Mouse (Mus musculus) neural tube, embryonic 12.5 days (tissue): ENCODE data around the gene Mesp2. TPM values are rescaled to one million over a fixed set of nuclear protein-coding genes. Genes with fewer than 3 reads are reported as not detected.

Experiments
- ATAC-seq: fragments of 200-750 bp; cut with Nextera tagmentation; 2 replicates; pipeline ENCODE4 v1.8.0; 2017; ENCODE audit warnings: low read depth, mild to moderate bottlenecking, moderate TSS enrichment, moderate library complexity; ENCODE audit not compliant: low FRiP score
- H3K27ac ChIP-seq: fragments of 300-500 bp; sonication (generic); 2 replicates; pipeline ENCODE4 v1.5.1; 2016
- H3K27me3 ChIP-seq: fragments of 300-500 bp; sonication (generic); replicated peaks from 2 replicates; pipeline ENCODE4 v1.6.1; 2016; ENCODE audit warnings: mild to moderate bottlenecking
- H3K36me3 ChIP-seq: fragments of 300-500 bp; sonication (generic); 2 replicates; pipeline ENCODE4 v1.6.1; 2016; ENCODE audit warnings: mild to moderate bottlenecking
- H3K4me1 ChIP-seq: fragments of 300-500 bp; sonication (generic); 2 replicates; pipeline ENCODE4 v1.6.1; 2016
- H3K4me2 ChIP-seq: fragments of 300-500 bp; sonication (generic); replicated peaks from 2 replicates; pipeline ENCODE4 v1.6.1; 2016; ENCODE audit warnings: mild to moderate bottlenecking
- H3K4me3 ChIP-seq: fragments of 300-500 bp; sonication (generic); 2 replicates; pipeline ENCODE4 v1.5.1; 2016
- H3K9ac ChIP-seq: fragments of 300-500 bp; sonication (generic); 2 replicates; pipeline ENCODE4 v1.6.1; 2016; ENCODE audit warnings: mild to moderate bottlenecking
- H3K9me3 ChIP-seq: fragments of 300-500 bp; sonication (generic); 2 replicates; pipeline ENCODE4 v1.6.1; 2016; ENCODE audit warnings: mild to moderate bottlenecking
- WGBS: fragments of 180-500 bp; shearing (Covaris S2); methylation state at CpG from one replicate; pipeline ENCODE4 v1.1.7; 2016; 5-methylcytosine and 5-hydroxymethylcytosine counted together
- polyA plus RNA-seq: library from polyadenylated mRNA; unstranded; fragments of >200 nt; fragmentation: Nextera tagmentation; extraction: Ambion mirVana; gene quantifications from 2 replicates; pipeline ENCODE4 v1.2.1, GENCODE M21; 2016

Mesp2 gene
- polyA plus RNA-seq, 1 experiment from 2014 or later: 0.44 TPM

DNA sequence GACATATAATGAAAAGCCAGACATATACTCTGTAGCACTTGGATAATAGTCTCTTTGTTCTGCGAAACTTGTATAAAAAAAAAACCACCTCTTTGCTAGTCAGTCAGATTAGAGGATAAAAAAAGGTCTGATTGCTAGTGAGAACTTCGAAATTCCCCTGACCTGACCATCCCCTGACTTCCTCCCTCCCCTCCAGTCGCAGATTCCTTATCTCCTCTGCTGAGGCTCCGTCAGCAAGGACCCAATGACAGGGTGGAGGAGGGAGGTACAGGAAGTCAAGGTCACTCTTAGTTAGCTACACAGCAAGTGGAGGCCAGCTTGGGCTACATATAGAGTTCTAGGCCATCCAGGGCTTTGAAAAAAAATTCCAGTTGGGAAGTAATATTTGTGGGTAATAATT is 9.0 kb downstream of the Mesp2 start:
- ATAC-seq: no peak
- H3K4me2 ChIP-seq: no peak overlapping the region

DNA sequence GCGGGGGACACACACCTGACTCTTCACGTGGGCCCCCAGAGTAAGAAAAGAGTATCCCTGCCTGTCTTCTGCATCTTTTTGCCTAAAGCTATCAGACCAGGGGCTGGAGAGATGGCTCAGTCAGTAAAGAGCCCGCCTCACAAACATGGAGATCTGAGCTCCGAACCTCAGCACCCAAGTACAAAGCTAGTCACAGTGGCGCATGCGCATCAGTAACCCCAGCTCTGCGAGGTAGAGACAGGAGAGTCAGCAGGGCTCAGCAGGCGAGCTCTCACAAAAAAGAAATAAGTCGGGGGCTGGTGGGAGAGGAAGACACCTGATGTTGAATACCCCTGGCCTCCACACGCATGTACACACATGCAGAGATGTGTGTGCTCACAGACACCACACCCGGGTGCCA is 9.5 kb downstream of the Mesp2 start:
- WGBS: 54% methylated on average over 11 of the region's 11 CpGs
- no peak for ATAC-seq

More for the DNA sequence above, 9.0 kb downstream of the Mesp2 start:
- Histone ChIP-seq H3K27ac (no peak overlapping the region), H3K27me3 (0 out of 2 replicates have a peak, but pooled peaks cover 6% of the 10 kb centered on the region), H3K36me3 (no peaks in the 10 kb centered on the region), H3K4me3 (no peak overlapping the region), H3K9me3 (no peaks in the 10 kb centered on the region), H3K4me1 (no peaks in the 10 kb centered on the region), H3K9ac (no peak overlapping the region)
- WGBS: 56% methylated on average over 4 of the region's 4 CpGs

GRCm38 (mm10) chr7:79822092-79822695 is 11.7 kb downstream of the Mesp2 start:
- Histone ChIP-seq H3K4me1 (no peaks in the 10 kb centered on the region), H3K9me3 (no peaks in the 10 kb centered on the region), H3K4me2 (no peak overlapping the region), H3K36me3 (no peaks in the 10 kb centered on the region), H3K4me3 (no peak overlapping the region), H3K27me3 (0 out of 2 replicates have a peak, but pooled peaks cover 6% of the 10 kb centered on the region), H3K9ac (no peak overlapping the region), H3K27ac (no peak overlapping the region)
- WGBS: 84% methylated on average over 12 of the region's 12 CpGs
- no peak for ATAC-seq

More for the DNA sequence above, 9.5 kb downstream of the Mesp2 start:
- Histone ChIP-seq H3K27me3 (0 out of 2 replicates have a peak, but pooled peaks cover 6% of the 10 kb centered on the region), H3K4me2 (no peak overlapping the region), H3K4me3 (no peak overlapping the region), H3K9me3 (no peaks in the 10 kb centered on the region), H3K4me1 (no peaks in the 10 kb centered on the region), H3K36me3 (no peaks in the 10 kb centered on the region), H3K27ac (no peak overlapping the region), H3K9ac (no peak overlapping the region)

GRCm38 (mm10) chr7:79828341-79828740 is 17.8 kb downstream of the Mesp2 start:
- H3K9ac ChIP-seq: no peak overlapping the region
- ATAC-seq: no peak
- no peak overlapping the region for H3K4me2 ChIP-seq
- no peak overlapping the region for H3K4me3 ChIP-seq
- 77% methylated on average over 3 of the region's 3 CpGs for WGBS
- H3K36me3 ChIP-seq: no peaks in the 10 kb centered on the region
- no peaks in the 10 kb centered on the region for H3K4me1 ChIP-seq
- H3K27me3 ChIP-seq: no peaks in the 10 kb centered on the region
- H3K9me3 ChIP-seq: no peaks in the 10 kb centered on the region
- H3K27ac ChIP-seq: no peak overlapping the region

- H3K27me3 ChIP-seq: no peaks in the 10 kb centered on the region
- H3K4me3 ChIP-seq: no peak overlapping the region
- no peak overlapping the region for H3K9ac ChIP-seq
- no peak for ATAC-seq
- no peaks in the 10 kb centered on the region for H3K36me3 ChIP-seq
- no peaks in the 10 kb centered on the region for H3K9me3 ChIP-seq
- H3K4me1 ChIP-seq: no peaks in the 10 kb centered on the region
- 65% methylated on average over 6 of the region's 6 CpGs for WGBS
- no peak overlapping the region for H3K4me2 ChIP-seq
- no peak overlapping the region for H3K27ac ChIP-seq
Observed at GRCm38 (mm10) chr7:79831145-79831544, 20.6 kb downstream of the Mesp2 start.

GRCm38 (mm10) chr7:79831585-79831984 is 21.1 kb downstream of the Mesp2 start:
- H3K27ac ChIP-seq: no peak overlapping the region
- no peaks in the 10 kb centered on the region for H3K27me3 ChIP-seq
- no peak for ATAC-seq
- no peaks in the 10 kb centered on the region for H3K4me1 ChIP-seq
- H3K4me3 ChIP-seq: no peak overlapping the region
- no peaks in the 10 kb centered on the region for H3K36me3 ChIP-seq
- 86% methylated on average over 6 of the region's 6 CpGs for WGBS
- H3K9me3 ChIP-seq: no peaks in the 10 kb centered on the region
- no peak overlapping the region for H3K9ac ChIP-seq
- H3K4me2 ChIP-seq: no peak overlapping the region

GRCm38 (mm10) chr7:79832980-79833379 is 22.5 kb downstream of the Mesp2 start:
- no peaks in the 10 kb centered on the region for H3K9me3 ChIP-seq
- H3K27me3 ChIP-seq: no peaks in the 10 kb centered on the region
- H3K4me3 ChIP-seq: no peak overlapping the region
- no peak overlapping the region for H3K27ac ChIP-seq
- no peaks in the 10 kb centered on the region for H3K4me1 ChIP-seq
- H3K36me3 ChIP-seq: no peaks in the 10 kb centered on the region
- no peak for ATAC-seq
- no peak overlapping the region for H3K4me2 ChIP-seq
- H3K9ac ChIP-seq: no peak overlapping the region

DNA sequence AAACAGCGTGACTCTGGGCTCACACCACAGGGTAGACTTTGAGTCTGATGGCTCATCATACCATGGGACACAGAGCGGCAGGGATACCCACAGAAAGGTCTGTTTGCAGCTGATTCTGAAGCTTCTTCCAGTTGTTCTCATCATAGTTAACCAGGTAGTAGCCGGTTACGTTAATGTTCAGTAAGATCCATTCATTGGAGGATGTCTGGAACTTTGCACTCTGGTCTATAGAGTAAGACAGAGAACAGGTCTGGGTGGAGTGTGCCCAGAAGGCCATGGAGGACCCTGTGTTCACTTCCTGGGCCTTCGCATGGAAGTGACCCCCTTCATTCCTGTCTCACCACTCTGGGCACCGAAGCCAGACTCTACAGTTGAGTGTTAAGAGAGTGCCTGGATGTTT is 24.7 kb downstream of the Mesp2 start:
- Histone ChIP-seq H3K4me3 (no peak overlapping the region), H3K4me2 (no peak overlapping the region), H3K9ac (no peak overlapping the region), H3K4me1 (no peaks in the 10 kb centered on the region), H3K27me3 (no peaks in the 10 kb centered on the region), H3K27ac (no peak overlapping the region), H3K9me3 (no peaks in the 10 kb centered on the region), H3K36me3 (no peaks in the 10 kb centered on the region)
- WGBS: 95% methylated on average over 6 of the region's 6 CpGs
- ATAC-seq: no peak

GRCm38 (mm10) chr7:79837247-79837646 is 26.7 kb downstream of the Mesp2 start:
- H3K27ac ChIP-seq: no peak overlapping the region
- H3K9me3 ChIP-seq: no peaks in the 10 kb centered on the region
- no peak overlapping the region for H3K4me2 ChIP-seq
- H3K9ac ChIP-seq: no peak overlapping the region
- no peaks in the 10 kb centered on the region for H3K36me3 ChIP-seq
- no peaks in the 10 kb centered on the region for H3K27me3 ChIP-seq
- no peaks in the 10 kb centered on the region for H3K4me1 ChIP-seq
- no peak for ATAC-seq
- WGBS: 83% methylated on average over 2 of the region's 2 CpGs
- H3K4me3 ChIP-seq: no peak overlapping the region

DNA sequence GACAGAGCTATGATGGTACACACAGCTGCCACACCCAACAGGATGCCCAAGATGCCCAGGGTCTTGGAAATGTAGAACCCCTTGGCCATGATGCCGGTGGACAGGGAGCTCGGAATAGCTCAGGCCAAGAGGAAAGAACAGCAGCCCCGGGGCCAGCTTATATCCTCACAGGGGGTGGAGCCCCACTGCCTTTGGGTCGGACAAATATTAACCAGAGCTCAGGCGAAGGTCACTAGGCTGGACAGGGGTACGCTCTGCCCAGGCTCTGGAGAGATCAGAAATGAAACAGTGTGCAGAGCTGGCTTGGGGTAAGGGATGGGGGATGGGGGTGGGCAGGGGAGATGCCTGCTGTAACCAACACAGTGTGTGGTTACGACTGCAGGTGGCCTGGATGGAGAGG is 31.6 kb downstream of the Mesp2 start:
- WGBS: 48% methylated on average over 7 of the region's 7 CpGs
- no peak for ATAC-seq

GRCm38 (mm10) chr7:79844090-79844802 is 33.7 kb downstream of the Mesp2 start:
- ATAC-seq: no peak
- Histone ChIP-seq H3K36me3 (no peaks in the 10 kb centered on the region), H3K9ac (no peak overlapping the region), H3K27me3 (peaks cover 25% of the 10 kb centered on the region), H3K9me3 (no peaks in the 10 kb centered on the region), H3K4me3 (no peak overlapping the region), H3K27ac (no peak overlapping the region), H3K4me2 (no peak overlapping the region), H3K4me1 (peaks cover 8% of the 10 kb centered on the region; the same call in 1 of the 2 replicates)
- WGBS: 83% methylated on average over 8 of the region's 8 CpGs

More for the DNA sequence above, 31.6 kb downstream of the Mesp2 start:
- H3K4me2 ChIP-seq: no peak overlapping the region
- no peaks in the 10 kb centered on the region for H3K36me3 ChIP-seq
- peaks cover 9% of the 10 kb centered on the region for H3K27me3 ChIP-seq
- no peaks in the 10 kb centered on the region for H3K9me3 ChIP-seq
- H3K4me1 ChIP-seq: no peaks in the 10 kb centered on the region
- no peak overlapping the region for H3K4me3 ChIP-seq
- H3K9ac ChIP-seq: no peak overlapping the region
- H3K27ac ChIP-seq: no peak overlapping the region

- H3K27ac ChIP-seq: no peak overlapping the region
- H3K4me2 ChIP-seq: no peak overlapping the region
- no peak for ATAC-seq
- no peak overlapping the region for H3K9ac ChIP-seq
- H3K36me3 ChIP-seq: no peaks in the 10 kb centered on the region
- H3K9me3 ChIP-seq: no peaks in the 10 kb centered on the region
- H3K27me3 ChIP-seq: peaks cover 28% of the 10 kb centered on the region
- H3K4me3 ChIP-seq: no peak overlapping the region
- peaks cover 8% of the 10 kb centered on the region; the same call in 1 of the 2 replicates for H3K4me1 ChIP-seq
- WGBS: 71% methylated on average over 2 of the region's 2 CpGs
Observed at GRCm38 (mm10) chr7:79846342-79846741, 35.8 kb downstream of the Mesp2 start.
